Mouse (Mus musculus) hindbrain, embryonic 16.5 days (tissue): ENCODE data around the gene Rassf1. TPM values are rescaled to one million over a fixed set of nuclear protein-coding genes. Genes with fewer than 3 reads are reported as not detected.
"Not testable (repeated sequence)": the region's sequence is repeated elsewhere in the genome, so short reads cannot be mapped to it uniquely, and the experiment has no call there.

Experiments
- ATAC-seq: fragments of 200-750 bp; cut with Nextera tagmentation; 2 replicates; pipeline ENCODE4 v1.8.0; 2017; ENCODE audit warnings: moderate TSS enrichment, moderate library complexity
- H3K27ac ChIP-seq: fragments of 300-500 bp; sonication (generic); 2 replicates; pipeline ENCODE4 v1.5.1; 2014; ENCODE audit warnings: low read depth, mild to moderate bottlenecking, control low read depth, low read length, moderate library complexity
- H3K27me3 ChIP-seq: fragments of 300-500 bp; sonication (generic); replicated peaks from 2 replicates; pipeline ENCODE4 v1.6.1; 2014; ENCODE audit warnings: low read length; ENCODE audit not compliant: control insufficient read depth, insufficient read depth
- H3K36me3 ChIP-seq: fragments of 300-500 bp; sonication (generic); 2 replicates; pipeline ENCODE4 v1.6.1; 2014; ENCODE audit warnings: mild to moderate bottlenecking, low read length, moderate library complexity, mixed read lengths; ENCODE audit not compliant: control insufficient read depth, insufficient read depth
- H3K4me1 ChIP-seq: fragments of 300-500 bp; sonication (generic); 2 replicates; pipeline ENCODE4 v1.6.1; 2014; ENCODE audit warnings: low read depth, low read length; ENCODE audit not compliant: control insufficient read depth, insufficient read depth
- H3K4me2 ChIP-seq: fragments of 300-500 bp; sonication (generic); 2 replicates; pipeline ENCODE4 v1.6.1; 2014; ENCODE audit warnings: mild to moderate bottlenecking, low read length, control low read depth, moderate library complexity
- H3K4me3 ChIP-seq: fragments of 300-500 bp; sonication (generic); 2 replicates; pipeline ENCODE4 v1.5.1; 2014; ENCODE audit warnings: mild to moderate bottlenecking, low read length, control low read depth, moderate library complexity
- H3K9ac ChIP-seq: fragments of 300-500 bp; sonication (generic); 2 replicates; pipeline ENCODE4 v1.6.1; 2014; ENCODE audit warnings: low read depth, mild to moderate bottlenecking, control low read depth, low read length, moderate library complexity
- H3K9me3 ChIP-seq: fragments of 300-500 bp; sonication (generic); 2 replicates; pipeline ENCODE4 v1.6.1; 2014; ENCODE audit warnings: mild to moderate bottlenecking, low read length, moderate library complexity; ENCODE audit not compliant: control insufficient read depth
- WGBS: fragments of 180-500 bp; shearing (Covaris S2); extraction: QIAGEN DNeasy Blood & Tissue Kit; methylation state at CpG from one replicate; pipeline ENCODE4 v1.1.7; 2014; 5-methylcytosine and 5-hydroxymethylcytosine counted together
- polyA plus RNA-seq: library from polyadenylated mRNA; unstranded; fragments of >200 nt; fragmentation: Nextera tagmentation; extraction: Ambion mirVana; gene quantifications from 2 replicates; pipeline ENCODE4 v1.2.1, GENCODE M21; 2015

Rassf1 gene
- polyA plus RNA-seq, 1 experiment from 2014 or later, result 45.8 TPM

DNA sequence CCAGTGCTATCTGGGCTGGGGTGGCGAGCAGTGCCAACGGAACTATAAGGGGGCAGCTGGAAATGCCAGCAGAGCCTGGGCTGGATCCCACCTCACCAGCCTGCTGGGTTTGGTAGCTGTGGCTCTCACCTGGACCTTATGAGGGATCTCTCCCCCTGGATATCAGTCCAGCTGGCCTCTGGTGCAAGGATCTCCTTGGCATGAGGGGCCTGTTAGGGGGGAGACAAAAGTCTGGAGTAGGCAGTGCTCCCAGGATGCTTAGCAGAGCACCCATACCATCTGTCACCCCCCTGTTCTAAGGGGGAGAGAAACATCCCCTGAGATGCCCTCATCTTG lies 20.9 kb downstream of the Rassf1 start:
- H3K4me3 ChIP-seq, result no peak overlapping the region
- H3K9me3 ChIP-seq, result no peaks in the 10 kb centered on the region
- peaks cover 32% of the 10 kb centered on the region for H3K4me1 ChIP-seq
- no peak overlapping the region for H3K27ac ChIP-seq
- no peaks in the 10 kb centered on the region for H3K27me3 ChIP-seq
- peaks cover 17% of the 10 kb centered on the region for H3K36me3 ChIP-seq
- H3K9ac ChIP-seq, result no peak overlapping the region
- 91% methylated on average over 2 of the region's 2 CpGs for WGBS
- no peak overlapping the region for H3K4me2 ChIP-seq
- no peak for ATAC-seq

DNA sequence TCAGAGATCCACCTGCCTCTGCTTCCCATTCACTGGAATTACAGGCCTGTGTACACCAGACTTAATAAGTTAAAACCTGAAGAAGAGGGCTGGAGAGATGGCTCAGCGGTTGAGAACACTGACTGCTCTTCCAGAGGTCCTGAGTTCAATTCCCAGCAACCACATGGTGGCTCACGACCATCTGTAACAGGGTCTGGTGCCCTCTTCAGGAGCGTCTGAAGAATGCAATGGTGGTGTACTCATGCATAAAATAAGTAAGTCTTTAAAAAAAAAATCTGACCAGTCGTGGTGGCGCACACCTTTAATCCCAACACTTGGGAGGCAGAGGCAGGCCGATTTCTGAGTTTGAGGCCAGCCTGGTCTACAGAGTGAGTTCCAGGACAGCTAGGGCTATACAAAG lies 22.4 kb downstream of the Rassf1 start:
- Histone ChIP-seq H3K36me3 (peaks cover 17% of the 10 kb centered on the region), H3K4me1 (peaks cover 26% of the 10 kb centered on the region)
- not testable (repeated sequence) for H3K9me3 ChIP-seq, H3K4me2 ChIP-seq, H3K27me3 ChIP-seq, ATAC-seq, H3K4me3 ChIP-seq, H3K9ac ChIP-seq, H3K27ac ChIP-seq
- WGBS, result 79% methylated on average over 6 of the region's 6 CpGs

DNA sequence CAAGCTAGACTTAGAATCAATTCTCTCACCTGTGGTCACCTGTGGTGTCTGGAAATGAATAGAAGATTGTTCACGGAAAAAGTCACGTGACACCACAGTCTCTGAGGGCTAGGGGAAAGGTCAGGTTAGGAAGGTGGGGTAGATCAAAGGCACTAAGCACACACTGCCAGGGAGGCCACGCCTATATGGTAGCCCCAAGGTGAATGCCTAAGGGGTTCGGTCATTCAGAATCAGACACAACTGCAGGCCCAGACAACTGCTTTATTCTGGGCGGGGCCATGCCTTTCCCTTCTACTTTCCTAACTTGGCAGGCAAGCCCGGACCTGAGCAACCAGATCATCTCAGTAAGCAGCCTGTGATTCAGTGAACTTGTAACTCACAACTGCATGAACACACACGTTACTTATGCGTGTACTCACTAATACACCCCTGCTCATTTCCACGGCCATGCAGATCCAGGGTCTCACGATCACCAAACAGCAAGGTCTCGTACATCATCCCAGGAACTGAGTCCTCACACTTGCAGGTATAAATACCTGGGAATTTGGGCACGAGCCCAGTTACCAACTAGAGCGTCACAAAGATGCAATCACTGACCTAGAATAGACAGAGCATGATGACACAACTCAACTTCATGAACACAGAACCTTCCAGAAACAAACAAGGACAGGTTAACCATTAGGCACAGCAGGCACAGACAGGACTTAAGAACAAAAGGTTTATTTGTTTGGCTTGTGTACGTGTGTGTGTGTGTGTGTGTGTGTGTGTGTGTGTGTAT lies 24.4 kb downstream of the Rassf1 start:
- H3K9me3 ChIP-seq, result no peaks in the 10 kb centered on the region
- no peaks in the 10 kb centered on the region for H3K27me3 ChIP-seq
- ATAC-seq, result no peak
- no peak overlapping the region; the same call in 1 of the 2 replicates for H3K4me2 ChIP-seq
- H3K4me1 ChIP-seq, result peaks cover 29% of the 10 kb centered on the region
- H3K9ac ChIP-seq, result no peak overlapping the region
- H3K36me3 ChIP-seq, result peaks cover 17% of the 10 kb centered on the region
- 87% methylated on average over 14 of the region's 14 CpGs for WGBS
- no peak overlapping the region for H3K27ac ChIP-seq
- H3K4me3 ChIP-seq, result no peak overlapping the region

DNA sequence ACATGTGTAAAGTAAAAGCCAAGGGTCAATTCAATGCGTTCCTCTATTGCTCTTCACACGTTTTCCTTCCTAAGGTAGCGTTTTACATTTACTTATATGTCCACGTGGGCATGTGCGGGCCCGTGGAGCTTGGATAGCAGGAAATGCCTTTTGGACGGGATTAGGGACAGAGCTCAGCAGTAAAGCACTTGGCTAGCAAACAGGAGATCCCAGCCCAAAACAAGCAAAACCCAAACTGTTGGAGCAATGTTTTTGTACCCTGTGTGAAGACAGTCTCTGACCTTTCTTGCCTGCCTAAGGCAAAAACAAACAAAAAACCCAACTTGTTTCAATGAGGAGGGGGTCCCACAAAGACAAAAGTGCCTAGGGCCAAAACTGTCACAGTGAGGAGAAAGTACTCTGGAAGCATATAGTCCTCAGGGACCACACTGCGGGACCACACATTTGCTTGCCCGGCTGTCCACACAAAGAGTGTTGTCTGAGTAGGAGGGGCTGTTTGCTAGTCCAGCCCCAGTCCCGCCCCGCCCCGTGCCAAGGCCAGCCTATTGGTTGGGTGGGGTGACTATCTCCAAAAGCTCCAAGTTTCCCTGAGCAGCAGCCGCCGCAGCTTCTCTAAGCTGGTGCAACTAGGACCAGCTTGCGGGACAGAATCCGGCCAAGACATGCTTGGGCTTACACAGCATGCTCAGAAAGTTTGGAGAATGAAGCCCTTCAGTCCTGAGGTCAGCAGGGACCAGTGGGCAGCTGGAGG lies 25.2 kb downstream of the Rassf1 start, which contains the start of gene Hyal1:
TSS of gene Hyal1 (plus strand) at position 571 of the 751 bp plus-strand sequence.
- H3K27ac ChIP-seq, result peak within 1 kb of the TSS; percentile 71
- 27% methylated on average over 16 of the region's 16 CpGs for WGBS

DNA sequence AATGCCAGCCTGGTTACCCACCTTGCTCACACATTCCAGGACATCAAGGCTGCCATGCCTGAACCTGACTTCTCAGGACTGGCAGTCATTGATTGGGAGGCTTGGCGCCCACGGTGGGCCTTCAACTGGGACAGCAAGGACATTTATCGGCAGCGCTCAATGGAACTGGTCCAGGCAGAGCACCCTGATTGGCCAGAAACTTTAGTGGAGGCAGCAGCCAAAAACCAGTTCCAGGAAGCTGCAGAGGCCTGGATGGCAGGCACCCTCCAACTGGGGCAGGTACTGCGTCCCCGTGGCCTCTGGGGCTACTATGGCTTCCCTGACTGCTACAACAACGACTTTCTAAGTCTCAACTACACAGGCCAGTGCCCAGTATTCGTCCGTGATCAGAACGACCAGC lies 26.5 kb downstream of the Rassf1 start:
- 0 out of 2 replicates have a peak overlapping the region, but pooled peaks have one; percentile 7 for H3K9ac ChIP-seq

More for the DNA sequence above, 25.2 kb downstream of the Rassf1 start, which contains the start of gene Hyal1:
- Histone ChIP-seq H3K27me3 (no peaks in the 10 kb centered on the region), H3K4me1 (peaks cover 27% of the 10 kb centered on the region), H3K4me2 (peak within 1 kb of the TSS; percentile 49), H3K36me3 (peaks cover 12% of the 10 kb centered on the region), H3K4me3 (peak within 1 kb of the TSS; percentile 25), H3K9ac (peak within 1 kb of the TSS; percentile 50; the same call in 1 of the 2 replicates), H3K9me3 (no peaks in the 10 kb centered on the region)
- ATAC-seq, result peak; percentile 56

DNA sequence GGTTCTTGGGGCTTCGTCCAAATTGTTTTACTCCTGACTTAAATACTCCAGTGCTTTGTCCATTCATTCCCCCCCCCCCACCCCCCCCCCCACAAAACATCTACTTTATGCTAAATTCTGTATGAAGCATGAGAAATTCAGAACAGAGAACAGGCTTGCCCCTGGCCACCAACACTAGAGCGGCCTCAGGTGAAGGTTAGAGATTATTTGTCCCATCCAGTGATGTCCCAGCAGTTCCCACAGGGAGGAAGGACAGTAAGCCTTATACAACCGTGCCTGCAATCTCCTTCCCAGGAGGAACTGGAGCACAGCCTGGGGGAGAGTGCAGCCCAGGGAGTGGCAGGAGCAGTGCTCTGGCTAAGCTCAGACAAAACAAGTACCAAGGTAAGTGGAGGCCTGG lies 27.2 kb downstream of the Rassf1 start, which contains the start of gene Naa80:
TSS of gene Naa80 (plus strand) at position 301 of the 400 bp plus-strand sequence.
- no peak for ATAC-seq
- WGBS, result 74% methylated on average over 3 of the region's 3 CpGs
- Histone ChIP-seq H3K9ac (0 out of 2 replicates have a peak within 1 kb of the TSS, but pooled peaks have one; percentile 19), H3K4me1 (peaks cover 28% of the 10 kb centered on the region), H3K27me3 (no peaks in the 10 kb centered on the region), H3K36me3 (peaks cover 3% of the 10 kb centered on the region; the same call in 1 of the 2 replicates), H3K27ac (no peak within 1 kb of the TSS), H3K9me3 (no peaks in the 10 kb centered on the region), H3K4me3 (no peak within 1 kb of the TSS), H3K4me2 (no peak within 1 kb of the TSS; the same call in 1 of the 2 replicates)

More for the DNA sequence above, 26.5 kb downstream of the Rassf1 start:
- Histone ChIP-seq H3K4me1 (peaks cover 28% of the 10 kb centered on the region), H3K36me3 (peaks cover 3% of the 10 kb centered on the region; the same call in 1 of the 2 replicates), H3K27ac (no peak overlapping the region), H3K27me3 (no peaks in the 10 kb centered on the region), H3K4me2 (no peak overlapping the region; the same call in 1 of the 2 replicates), H3K4me3 (no peak overlapping the region), H3K9me3 (no peaks in the 10 kb centered on the region)
- ATAC-seq, result no peak
- WGBS, result 94% methylated on average over 10 of the region's 10 CpGs

DNA sequence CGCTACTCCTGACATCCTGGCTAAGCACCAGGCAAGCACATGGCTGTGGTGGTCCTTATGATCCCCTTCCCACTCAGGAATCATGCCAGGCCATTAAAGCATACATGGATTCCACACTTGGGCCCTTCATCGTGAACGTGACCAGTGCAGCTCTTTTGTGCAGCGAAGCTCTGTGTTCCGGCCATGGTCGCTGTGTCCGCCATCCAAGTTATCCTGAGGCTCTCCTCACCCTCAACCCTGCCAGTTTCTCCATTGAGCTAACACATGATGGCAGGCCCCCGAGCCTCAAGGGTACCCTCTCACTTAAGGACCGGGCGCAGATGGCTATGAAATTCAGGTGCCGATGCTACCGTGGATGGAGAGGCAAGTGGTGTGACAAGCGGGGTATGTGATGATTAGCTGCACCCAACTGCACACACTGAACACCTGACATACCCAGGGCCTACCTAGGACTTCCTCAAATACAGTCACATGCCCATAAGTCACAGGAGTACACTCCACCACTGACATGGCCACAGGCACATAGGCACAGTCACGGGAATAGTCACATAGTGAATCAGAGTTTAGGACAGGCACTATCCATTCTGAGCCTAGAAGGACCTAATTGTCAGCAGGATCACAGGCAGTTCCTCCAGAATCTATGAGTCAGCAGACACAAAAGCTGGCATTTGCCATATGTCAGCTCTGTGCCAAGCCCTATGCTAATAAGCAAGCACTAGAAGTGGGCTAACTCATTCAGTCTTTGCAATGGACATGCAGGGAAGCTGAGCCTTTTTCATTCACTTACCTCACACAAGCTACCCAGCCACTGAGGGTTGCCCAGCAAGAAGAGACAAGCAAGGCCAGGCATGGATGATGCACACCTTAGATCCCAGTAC lies 27.9 kb downstream of the Rassf1 start:
- peaks cover 28% of the 10 kb centered on the region for H3K4me1 ChIP-seq
- H3K36me3 ChIP-seq, result peaks cover 3% of the 10 kb centered on the region; the same call in 1 of the 2 replicates
- no peak overlapping the region for H3K4me2 ChIP-seq
- H3K9ac ChIP-seq, result 0 out of 2 replicates have a peak overlapping the region, but pooled peaks have one; percentile 19
- H3K9me3 ChIP-seq, result no peaks in the 10 kb centered on the region
- ATAC-seq, result no peak
- no peak overlapping the region for H3K4me3 ChIP-seq
- no peaks in the 10 kb centered on the region for H3K27me3 ChIP-seq
- H3K27ac ChIP-seq, result no peak overlapping the region
- WGBS, result 89% methylated on average over 14 of the region's 14 CpGs

DNA sequence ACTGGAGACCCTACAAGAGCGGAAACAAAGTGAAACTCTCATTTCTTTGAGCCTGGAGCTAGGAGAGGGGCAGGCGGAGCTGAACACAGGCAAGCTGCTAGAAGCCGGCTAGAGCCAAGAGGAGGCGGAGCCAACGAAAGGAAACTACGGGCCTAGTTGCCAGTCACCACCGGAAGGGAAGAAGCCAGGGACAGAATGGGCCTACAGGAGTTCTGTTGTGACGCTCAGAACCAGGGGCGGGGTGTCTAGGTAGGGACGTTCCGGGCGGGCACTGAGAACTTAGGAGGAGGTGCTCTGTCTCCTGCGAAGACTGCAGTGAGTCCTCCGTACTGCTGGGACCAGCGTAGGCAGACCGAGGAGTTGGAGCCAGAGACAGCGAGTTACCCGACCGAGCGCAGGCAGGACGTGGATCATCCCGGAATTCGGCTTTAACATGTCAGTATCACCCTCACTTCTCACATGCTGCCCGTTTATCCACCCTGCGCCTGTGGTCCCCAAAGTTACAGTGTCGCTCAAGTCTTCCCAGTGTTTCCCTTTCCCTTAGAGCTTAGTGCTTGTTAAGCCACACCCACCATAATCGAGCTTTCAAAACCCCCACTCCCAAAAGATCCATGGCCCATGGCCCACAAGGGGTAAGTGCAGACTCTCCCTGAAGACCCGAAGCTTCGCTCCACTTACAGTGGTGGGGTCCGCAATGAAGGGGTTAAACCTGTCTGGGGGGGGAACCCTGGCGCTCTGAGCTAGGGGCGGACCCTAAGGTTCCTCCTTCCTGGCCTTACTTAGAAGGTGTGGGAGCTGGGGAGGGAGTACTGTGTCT lies 29.4 kb downstream of the Rassf1 start, which contains the start of gene Hyal3:
TSS of gene Hyal3 (plus strand) at position 318 of the 817 bp plus-strand sequence.
- H3K9ac ChIP-seq, result peak within 1 kb of the TSS; percentile 77
- ATAC-seq, result peak; percentile 81
- H3K4me1 ChIP-seq, result peaks cover 28% of the 10 kb centered on the region
- H3K27ac ChIP-seq, result peak within 1 kb of the TSS; percentile 85
- H3K9me3 ChIP-seq, result no peaks in the 10 kb centered on the region
- no peaks in the 10 kb centered on the region for H3K36me3 ChIP-seq
- H3K4me2 ChIP-seq, result peak within 1 kb of the TSS; percentile 87
- H3K4me3 ChIP-seq, result peak within 1 kb of the TSS; percentile 71
- H3K27me3 ChIP-seq, result no peaks in the 10 kb centered on the region
- WGBS, result under 1% methylated on average over 32 of the region's 32 CpGs
